In the genomic region with DNA sequence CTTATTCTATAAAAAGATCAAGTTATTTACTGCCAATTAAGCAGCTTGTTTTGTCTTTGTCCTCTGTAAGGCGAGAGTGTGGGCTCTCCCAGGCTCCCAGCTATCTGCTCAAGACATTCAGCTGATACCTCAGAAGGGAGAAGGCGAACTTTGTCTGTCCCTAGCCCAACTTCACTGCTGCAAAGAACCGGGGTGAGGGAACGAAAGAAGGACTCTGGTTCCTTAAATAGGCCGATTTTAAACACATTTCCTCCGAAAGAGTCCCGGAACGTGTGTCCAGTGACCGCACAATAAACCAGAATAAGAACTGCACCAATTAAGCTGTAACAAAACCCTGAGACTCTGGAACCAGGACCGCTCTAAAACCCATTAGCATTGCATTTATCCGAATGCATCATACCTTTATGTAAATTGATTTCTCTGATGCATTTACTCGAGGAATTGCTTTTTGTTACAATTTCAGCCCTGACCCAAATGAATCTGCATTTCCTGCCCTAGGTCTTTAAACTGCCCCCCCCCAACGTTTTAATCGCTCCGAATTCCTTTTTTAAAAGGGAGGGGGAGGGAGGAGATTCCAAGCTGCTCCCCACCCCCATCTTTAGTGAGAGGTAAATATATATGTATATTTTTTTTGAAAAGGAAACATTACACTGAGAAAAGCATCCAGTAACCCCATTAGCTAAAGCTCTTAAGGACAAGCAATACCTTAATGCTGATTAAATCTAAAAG, we compare ENCODE assay signal across 8 mouse cellular contexts. TPM values are rescaled to one million over a fixed set of nuclear protein-coding genes. Genes with fewer than 3 reads are reported as not detected.
DNase-seq lines count a peak whose midpoint lies in the region; ATAC-seq and TF ChIP-seq lines count a peak whose summit lies in the region.

No protein-coding gene starts in this region.

- no peak for ATAC-seq in CD4-positive, CD25-positive, alpha-beta regulatory T cell, adult 4 months
- ATAC-seq in lung, postnatal 0 days, result no peak
- no peak for ATAC-seq in stomach, embryonic 16.5 days (ENCODE audit: insufficient read depth, low FRiP score)
- ATAC-seq in inflammation-experienced regulatory T-cells, adult 6 months, result no peak

- peak; percentile 33 for DNase-seq in CD4-positive, CD25-positive, alpha-beta regulatory T cell, adult 2 months (ENCODE audit: low read depth, low spot score)
- DNase-seq in ES-CJ7 (ENCODE audit: low read depth, low spot score), result peak; percentile 35
- DNase-seq in forebrain, embryonic 10.5 days (ENCODE audit: extremely low spot score, low spot score), result peak; percentile 47
- DNase-seq in induced T-regulatory cell, adult 2 months (ENCODE audit: low read depth), result peak; percentile 44
- peak; percentile 70 for DNase-seq in lung, postnatal 0 days (ENCODE audit: low spot score)

- peak overlapping the region; percentile 98 for H3K9ac ChIP-seq in lung, postnatal 0 days (replicated peaks; ENCODE audit: low read depth)
- H3K9ac ChIP-seq in stomach, embryonic 16.5 days (ENCODE audit: low read length), result peak overlapping the region; percentile 98

- TF ChIP-seq EP300 in lung, postnatal 0 days (IDR thresholded peaks at IDR 0.05), result no peak

- peak overlapping the region; percentile 90 for H3K4me2 ChIP-seq in lung, postnatal 0 days (replicated peaks; ENCODE audit: low read depth, low read length)
- peak overlapping the region; percentile 73 for H3K4me2 ChIP-seq in stomach, embryonic 16.5 days (ENCODE audit: low read depth, low read length)

- H3K27ac ChIP-seq in forebrain, embryonic 10.5 days, result peak overlapping the region; percentile 98
- H3K27ac ChIP-seq in lung, postnatal 0 days (ENCODE audit: low read length), result peak overlapping the region; percentile 99
- peak overlapping the region; percentile 98 for H3K27ac ChIP-seq in stomach, embryonic 16.5 days (ENCODE audit: low read length)

- H3K9me3 ChIP-seq in forebrain, embryonic 10.5 days, result no peaks in the 10 kb centered on the region
- no peaks in the 10 kb centered on the region for H3K9me3 ChIP-seq in lung, postnatal 0 days (ENCODE audit: low read length)
- no peaks in the 10 kb centered on the region for H3K9me3 ChIP-seq in stomach, embryonic 16.5 days (replicated peaks; ENCODE audit: control insufficient read depth, low read length)

- peaks cover 32% of the 10 kb centered on the region for H3K27me3 ChIP-seq in forebrain, embryonic 10.5 days (ENCODE audit: poor library complexity, severe bottlenecking)
- H3K27me3 ChIP-seq in lung, postnatal 0 days (replicated peaks; ENCODE audit: insufficient read depth, low read length), result no peaks in the 10 kb centered on the region
- no peaks in the 10 kb centered on the region for H3K27me3 ChIP-seq in stomach, embryonic 16.5 days (ENCODE audit: control insufficient read depth, insufficient read depth, low read length)

- H3K4me1 ChIP-seq in forebrain, embryonic 10.5 days, result peaks cover 62% of the 10 kb centered on the region
- peaks cover 4% of the 10 kb centered on the region; the same call in 1 of the 2 replicates for H3K4me1 ChIP-seq in lung, postnatal 0 days (ENCODE audit: insufficient read depth, low read depth, low read length)
- H3K4me1 ChIP-seq in stomach, embryonic 16.5 days (ENCODE audit: control insufficient read depth, insufficient read depth, low read length), result peaks cover 26% of the 10 kb centered on the region

- no peak for TF ChIP-seq CTCF in lung, postnatal 0 days (IDR thresholded peaks at IDR 0.05)

- peaks cover 18% of the 10 kb centered on the region for H3K36me3 ChIP-seq in forebrain, embryonic 10.5 days (replicated peaks)
- H3K36me3 ChIP-seq in lung, postnatal 0 days (ENCODE audit: insufficient read depth, low read length), result no peaks in the 10 kb centered on the region
- H3K36me3 ChIP-seq in stomach, embryonic 16.5 days (ENCODE audit: control insufficient read depth, insufficient read depth, low read length), result 0 out of 2 replicates have a peak, but pooled peaks cover 2% of the 10 kb centered on the region

- peak overlapping the region; percentile 87 for H3K4me3 ChIP-seq in forebrain, embryonic 10.5 days
- H3K4me3 ChIP-seq in lung, postnatal 0 days (ENCODE audit: low read depth, low read length), result peak overlapping the region; percentile 96
- peak overlapping the region; percentile 89 for H3K4me3 ChIP-seq in stomach, embryonic 16.5 days (replicated peaks; ENCODE audit: low read length)

- WGBS in forebrain, embryonic 10.5 days, result under 1% methylated on average over 15 of the region's 15 CpGs
- 1% methylated on average over 15 of the region's 15 CpGs for WGBS in lung, postnatal 0 days
- 0% methylated on average over 15 of the region's 15 CpGs for WGBS in stomach, embryonic 16.5 days

RNA-seq across cellular contexts. Expression of gene Lmo4, which starts 1.6 kb away (rescaled TPM):
- polyA plus RNA-seq in CD4-positive, CD25-positive, alpha-beta regulatory T cell, adult 4 months (2017; shearing (Covaris generic)), result 1 to 10 TPM; 9.6 to 9.8 TPM
- polyA plus RNA-seq in forebrain, embryonic 10.5 days (2016; fragmentation: Nextera tagmentation; extraction: Ambion mirVana), result 31.6 and 36.2 TPM in 2 replicates
- polyA plus RNA-seq in lung, postnatal 0 days (2015; fragmentation: Nextera tagmentation; extraction: Ambion mirVana), result 62.8 and 65.3 TPM in 2 replicates
- polyA plus RNA-seq in stomach, embryonic 16.5 days (2015; fragmentation: Nextera tagmentation; extraction: Ambion mirVana), result 75.8 and 76.8 TPM in 2 replicates
- 10 to 100 TPM in 2 of 3 experiments, 1 to 10 TPM in 1; 8.6 to 12.7 (median 10.9) TPM for polyA plus RNA-seq in inflammation-experienced regulatory T-cells, adult 6 months (2017; shearing (Covaris generic))
